Mouse (Mus musculus) cerebellum, postnatal 10 days (tissue): Measurements from ENCODE around the gene Chrnb2.
"Not testable (repeated sequence)": the region's sequence is repeated elsewhere in the genome, so short reads cannot be mapped to it uniquely, and the experiment has no call there.

ENCODE experiments used
- DNase-seq, 2 experiments: peaks; one replicate each; pipeline ENCODE4 v3.0.0; 2021; ENCODE audit warnings: mixed read lengths in 2 of 2

Chrnb2 gene

GRCm38 (mm10) chr3:89764119-89764724 is at the start of gene Chrnb2:
Chrnb2 (minus strand) TSS chr3:89764632.
- DNase-seq: peak; percentile 82

DNA sequence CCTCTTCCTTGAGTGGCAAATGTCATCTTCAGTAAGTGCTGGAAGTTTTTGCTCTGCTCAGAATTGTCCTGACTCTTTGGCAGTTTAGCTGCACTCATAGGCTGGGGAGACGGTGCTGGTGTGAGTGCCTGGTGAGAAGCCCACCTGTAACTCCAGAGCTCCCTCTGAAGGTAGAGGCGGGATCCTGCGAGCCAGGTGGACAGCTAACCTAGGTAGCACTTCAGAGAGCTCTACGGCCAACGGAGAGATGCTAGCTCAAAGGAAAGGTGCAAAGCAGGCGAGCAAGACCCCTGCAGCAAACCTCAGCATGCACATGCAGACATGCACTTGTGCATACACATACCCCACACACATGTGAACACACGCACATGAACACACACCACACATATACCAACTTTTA is 49.6 kb upstream of the Chrnb2 start:
- DNase-seq: no peak

GRCm38 (mm10) chr3:89812166-89812565 is 47.7 kb upstream of the Chrnb2 start:
- no peak for DNase-seq

- no peak for DNase-seq
These were observed 46.4 kb upstream of the Chrnb2 start for GRCm38 (mm10) chr3:89810841-89811240.

- no peak for DNase-seq
These were observed 44.2 kb upstream of the Chrnb2 start for GRCm38 (mm10) chr3:89808638-89809037.

DNA sequence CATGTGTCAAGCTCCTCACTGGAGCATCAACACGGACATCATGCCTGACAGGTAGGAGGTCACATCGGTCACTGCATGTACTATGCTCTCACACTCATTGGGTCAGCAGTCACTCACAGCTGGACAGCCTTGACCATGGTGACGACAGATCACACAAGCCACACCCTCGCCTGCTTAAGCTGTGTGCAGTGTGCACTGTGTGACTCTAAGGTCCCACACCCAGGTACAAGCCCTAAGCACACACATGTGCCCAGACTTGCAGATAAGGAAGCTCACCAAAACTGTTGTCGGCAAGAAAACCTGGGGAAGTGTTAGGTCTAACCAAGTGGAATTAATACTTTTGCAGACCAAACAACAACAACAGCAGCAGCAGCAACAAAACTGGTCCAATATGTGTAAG is 43.4 kb upstream of the Chrnb2 start:
- DNase-seq: no peak

DNA sequence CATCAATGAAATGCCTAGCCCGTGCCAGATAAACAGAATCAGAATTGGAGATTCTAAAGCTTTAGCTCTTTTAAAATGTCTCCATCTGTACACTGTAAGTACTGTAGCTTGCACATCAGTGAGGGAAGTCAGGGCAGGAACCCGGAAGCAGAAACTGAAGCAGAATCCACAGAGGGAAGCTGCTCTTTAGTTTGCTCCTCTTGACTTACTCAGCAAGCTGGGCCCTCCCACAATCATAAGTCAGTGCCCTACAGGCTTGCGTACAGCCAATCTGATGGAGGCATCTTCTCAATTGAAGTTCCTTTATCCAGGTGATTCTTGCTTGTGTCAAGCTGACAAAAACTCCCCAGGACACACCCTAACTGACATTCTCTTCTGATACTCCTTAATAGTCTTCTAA is 42.7 kb upstream of the Chrnb2 start:
- no peak for DNase-seq

- DNase-seq: peak in 1 of 2 experiments; percentile 29
These were observed 42.3 kb upstream of the Chrnb2 start for GRCm38 (mm10) chr3:89806751-89807150.

- no peak for DNase-seq
These were observed 40.7 kb upstream of the Chrnb2 start for GRCm38 (mm10) chr3:89805179-89805578.

GRCm38 (mm10) chr3:89802876-89803275 is 38.4 kb upstream of the Chrnb2 start:
- peak; percentile 19 to 20 for DNase-seq

GRCm38 (mm10) chr3:89801507-89801847 is 37.0 kb upstream of the Chrnb2 start:
- no peak for DNase-seq

GRCm38 (mm10) chr3:89800774-89801506 is 36.5 kb upstream of the Chrnb2 start:
- DNase-seq: no peak

GRCm38 (mm10) chr3:89800078-89800477 is 35.6 kb upstream of the Chrnb2 start:
- not testable (repeated sequence) for DNase-seq

DNA sequence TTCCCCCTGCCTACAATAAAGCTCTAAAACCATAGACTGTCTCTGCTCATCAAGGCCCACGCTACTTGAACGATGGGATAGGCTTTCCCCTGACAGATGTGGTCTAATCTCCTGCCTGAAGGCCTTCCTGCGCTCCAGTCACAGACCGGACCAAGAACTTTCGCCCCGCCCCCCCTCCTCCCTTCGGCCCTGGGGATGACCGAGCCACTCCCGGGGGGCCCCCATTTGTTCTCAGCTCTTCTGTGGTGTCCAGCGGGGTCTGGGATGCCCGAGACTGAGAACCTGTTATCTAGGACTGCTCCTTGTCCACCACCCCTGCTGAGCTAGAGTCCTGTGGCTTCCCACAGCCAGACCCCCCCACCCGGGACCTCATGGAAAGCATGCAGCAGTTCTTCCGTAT is 35.0 kb upstream of the Chrnb2 start:
- no peak for DNase-seq

GRCm38 (mm10) chr3:89798518-89798917 is 34.1 kb upstream of the Chrnb2 start:
- no peak for DNase-seq

DNA sequence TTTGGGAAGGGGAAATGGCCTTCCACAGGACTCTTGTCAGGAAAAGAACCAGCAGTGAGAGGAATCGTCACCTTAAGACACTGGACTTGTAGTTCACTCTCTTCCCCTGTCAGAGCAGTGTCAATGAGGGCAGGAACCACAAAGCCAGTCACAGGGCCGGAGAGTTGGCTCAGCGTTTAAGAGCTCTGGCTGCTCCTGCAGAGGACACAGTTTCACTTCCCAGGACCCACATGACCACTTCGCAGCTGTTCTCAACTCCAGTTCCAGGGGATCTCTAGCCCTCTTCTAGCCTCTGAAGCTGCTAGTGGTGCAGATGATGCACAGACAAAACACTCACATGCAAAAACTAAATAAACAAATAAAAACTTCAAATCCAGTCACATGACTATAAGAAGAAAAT is 31.9 kb upstream of the Chrnb2 start:
- no peak for DNase-seq

DNA sequence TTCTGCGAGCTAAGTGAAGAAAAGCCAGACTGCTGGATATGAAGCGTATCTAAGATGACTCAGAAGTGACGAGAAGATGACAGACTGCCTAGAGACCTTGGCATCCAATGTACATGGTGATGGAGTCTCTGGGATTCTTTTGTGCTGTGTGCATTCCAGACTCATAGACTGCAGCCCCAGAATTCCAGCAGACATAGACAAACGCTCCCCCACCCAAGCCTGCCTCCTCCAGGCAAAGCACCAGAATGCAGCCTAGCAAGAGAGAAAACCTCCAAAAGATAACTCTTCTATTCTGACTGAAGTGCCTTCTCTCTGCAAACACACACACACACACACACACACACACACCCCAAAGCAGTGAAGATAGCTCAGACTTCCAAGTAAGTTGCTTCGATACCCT is 31.3 kb upstream of the Chrnb2 start:
- DNase-seq: no peak

GRCm38 (mm10) chr3:89794616-89795015 is 30.2 kb upstream of the Chrnb2 start:
- DNase-seq: no peak

- peak; percentile 39 to 53 for DNase-seq
These were observed 24.4 kb upstream of the Chrnb2 start for GRCm38 (mm10) chr3:89788680-89789352.

DNA sequence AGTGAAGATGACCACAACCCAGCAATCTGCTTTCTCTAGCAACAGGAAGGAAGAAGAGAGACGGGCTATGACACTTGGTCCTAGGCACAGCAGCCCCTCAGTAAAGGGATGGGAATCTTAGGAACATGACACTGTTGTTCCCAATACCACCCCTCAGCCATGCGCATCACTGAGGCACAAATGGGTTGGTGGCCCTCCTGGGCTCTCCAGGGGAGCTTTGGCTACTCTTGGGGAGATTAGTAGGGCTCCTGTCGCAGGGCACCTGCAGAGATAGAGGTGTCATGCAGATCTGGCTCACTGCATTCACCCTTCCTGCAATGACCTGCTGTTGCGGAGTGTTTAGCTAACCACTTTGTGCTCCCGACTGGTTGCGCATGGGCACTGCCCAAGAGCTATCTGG is 21.8 kb upstream of the Chrnb2 start:
- DNase-seq: no peak

GRCm38 (mm10) chr3:89784991-89785753 is 20.7 kb upstream of the Chrnb2 start:
- DNase-seq: peak; percentile 89 to 92

DNA sequence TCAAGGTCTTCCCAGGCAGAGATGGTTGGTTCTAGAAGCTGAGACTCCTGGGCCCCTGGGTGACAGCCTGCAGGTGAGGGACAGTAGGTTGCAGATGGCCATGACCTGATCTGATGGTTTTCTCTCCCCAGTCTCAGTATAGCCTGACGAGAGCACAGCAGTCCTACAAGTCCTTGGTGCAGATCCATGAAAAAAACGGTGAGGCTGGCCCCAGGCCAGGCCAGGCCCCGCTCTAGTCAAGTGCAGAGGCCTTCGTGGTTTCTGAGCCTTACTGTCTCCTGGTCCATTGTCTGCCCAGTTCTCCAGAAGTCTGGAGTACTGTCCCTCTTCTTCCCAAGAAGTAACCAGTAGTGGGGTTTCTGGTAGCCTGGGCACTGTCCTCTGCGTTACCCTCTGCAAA is 17.2 kb upstream of the Chrnb2 start:
- no peak for DNase-seq

- no peak for DNase-seq
These were observed 15.7 kb upstream of the Chrnb2 start for GRCm38 (mm10) chr3:89780102-89780501.
